Mouse (Mus musculus): ENCODE measurements around the gene Prkd1. TPM values are rescaled to one million over a fixed set of nuclear protein-coding genes. Genes with fewer than 3 reads are reported as not detected.

Prkd1 gene
- polyA plus RNA-seq, 2 experiments from 2014 or later = not detected

- ATAC-seq = no peak
Measured at GRCm38 (mm10) chr12:50333182-50333581, 315.7 kb downstream of the Prkd1 start.

GRCm38 (mm10) chr12:50314634-50315033, 334.3 kb downstream of the Prkd1 start:
- ATAC-seq = no peak

- ATAC-seq = no peak
Measured at GRCm38 (mm10) chr12:50309276-50309675, 339.6 kb downstream of the Prkd1 start.

- no peak for ATAC-seq
Measured at GRCm38 (mm10) chr12:50301334-50301733, 347.6 kb downstream of the Prkd1 start.

GRCm38 (mm10) chr12:50296067-50296466, 352.8 kb downstream of the Prkd1 start:
- no peak for ATAC-seq

- ATAC-seq = no peak
Measured at GRCm38 (mm10) chr12:50295549-50295948, 353.3 kb downstream of the Prkd1 start.

GRCm38 (mm10) chr12:50292834-50293233, 356.1 kb downstream of the Prkd1 start:
- no peak for ATAC-seq

All from CD4-positive, CD25-positive, alpha-beta regulatory T cell, adult 4 months (primary cell).